Mouse (Mus musculus): Measurements from ENCODE around the gene Adgrl4. TPM values are rescaled to one million over a fixed set of nuclear protein-coding genes. Genes with fewer than 3 reads are reported as not detected.

Adgrl4 gene
- total RNA-seq, 1 experiment, result 0.80 TPM

DNA sequence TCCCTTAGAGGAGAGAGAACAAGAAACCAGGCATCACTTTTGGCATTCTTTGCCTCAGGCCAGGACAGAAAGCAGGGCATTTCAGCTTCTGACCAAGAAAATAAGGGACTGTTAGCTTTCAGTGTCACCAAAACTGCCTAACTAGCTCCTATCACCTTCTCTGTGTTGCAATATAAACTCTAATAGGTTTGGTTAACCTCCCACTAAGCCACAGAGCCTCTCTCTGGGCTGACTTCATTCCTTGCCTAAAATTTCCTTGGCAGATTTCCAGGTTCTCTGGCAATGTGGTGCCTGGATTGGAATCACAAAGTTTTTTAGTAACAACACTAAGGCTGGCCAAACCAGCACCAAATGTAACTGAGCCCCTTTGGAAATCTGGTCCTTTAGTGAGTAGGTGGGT is 154.2 kb downstream of the Adgrl4 start:
- Histone ChIP-seq H3K9me3 (ENCODE audit: control insufficient read depth, insufficient read depth, low read depth, low read length) (no peaks in the 10 kb centered on the region), H3K27ac (ENCODE audit: insufficient read depth, low read depth, low read length, poor library complexity, severe bottlenecking) (no peak overlapping the region)
- DNase-seq (ENCODE audit: low read depth, low spot score), result no peak

More for the DNA sequence above, 154.2 kb downstream of the Adgrl4 start:
- no peak overlapping the region for H3K4me3 ChIP-seq (ENCODE audit: insufficient read depth in 1 of 2, low read depth in 1 of 2, low read length in 2 of 2, poor library complexity in 1 of 2, severe bottlenecking in 1 of 2)
- in situ Hi-C loops (cut with MboI; ENCODE audit: low sequenced_read_pairs in 2 of 2, unreplicated experiment in 2 of 2), result no loop called here
- TF ChIP-seq ZNF384 (IDR thresholded peaks at IDR 0.05; ENCODE audit: low read depth, low read length), result no peak
- TF ChIP-seq CHD2 (IDR thresholded peaks at IDR 0.05; ENCODE audit: low read depth, low read length), result no peak
- no peak for TF ChIP-seq HCFC1 (IDR thresholded peaks at IDR 0.05; ENCODE audit: borderline replicate concordance, insufficient read depth, low read length)
- TF ChIP-seq ZC3H11A (IDR thresholded peaks at IDR 0.05; ENCODE audit: borderline replicate concordance, low read depth, low read length), result no peak
- TF ChIP-seq MAFK (IDR thresholded peaks at IDR 0.05; ENCODE audit: insufficient read depth, low read depth, low read length), result no peak
- no peaks in the 10 kb centered on the region for H3K4me1 ChIP-seq (ENCODE audit: control insufficient read depth in 2 of 2, insufficient read depth in 2 of 2, low read length in 2 of 2, poor library complexity in 1 of 2)
- no peaks in the 10 kb centered on the region for H3K36me3 ChIP-seq (ENCODE audit: control insufficient read depth, insufficient read depth, low read length, poor library complexity, severe bottlenecking)
- no peak overlapping the region for H3K9ac ChIP-seq (ENCODE audit: insufficient read depth, low read depth, low read length, poor library complexity, severe bottlenecking)
